Mouse (Mus musculus): ENCODE results near the gene Ssb.

- TF ChIP-seq GATA1 (IDR thresholded peaks at IDR 0.05; ENCODE audit: borderline replicate concordance, low read length) (no peak), FLI1 (IDR thresholded peaks at IDR 0.05; ENCODE audit: low read length) (no peak)
Measured at GRCm38 (mm10) chr2:69828031-69828430, 33.3 kb upstream of the Ssb start.

Measured in megakaryocyte, embryonic 14.5 days (primary cell).